ENCODE assay signal across 8 mouse cellular contexts in the genomic region with DNA sequence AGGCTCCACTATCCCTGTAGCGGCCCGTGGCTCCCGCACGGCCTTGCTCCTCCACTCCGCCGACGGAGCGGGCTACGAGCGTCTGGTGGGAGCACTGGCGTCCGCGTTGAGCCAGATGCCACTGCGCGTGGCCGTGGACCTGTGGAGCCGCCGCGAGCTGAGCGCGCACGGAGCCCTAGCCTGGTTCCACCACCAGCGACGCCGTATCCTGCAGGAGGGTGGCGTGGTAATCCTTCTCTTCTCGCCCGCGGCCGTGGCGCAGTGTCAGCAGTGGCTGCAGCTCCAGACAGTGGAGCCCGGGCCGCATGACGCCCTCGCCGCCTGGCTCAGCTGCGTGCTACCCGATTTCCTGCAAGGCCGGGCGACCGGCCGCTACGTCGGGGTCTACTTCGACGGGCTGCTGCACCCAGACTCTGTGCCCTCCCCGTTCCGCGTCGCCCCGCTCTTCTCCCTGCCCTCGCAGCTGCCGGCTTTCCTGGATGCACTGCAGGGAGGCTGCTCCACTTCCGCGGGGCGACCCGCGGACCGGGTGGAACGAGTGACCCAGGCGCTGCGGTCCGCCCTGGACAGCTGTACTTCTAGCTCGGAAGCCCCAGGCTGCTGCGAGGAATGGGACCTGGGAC. TPM values are rescaled to one million over a fixed set of nuclear protein-coding genes. Genes with fewer than 3 reads are reported as not detected.
A peak's percentile ranks its signal among the peaks of the same experiment; 100 is the strongest.
DNase-seq lines count a peak whose midpoint lies in the region; ATAC-seq and TF ChIP-seq lines count a peak whose summit lies in the region.

No protein-coding gene starts in this region.

- DNase-seq in right cerebral cortex, postnatal 14 days = peak; percentile 63
- no peak for DNase-seq in right cerebral cortex, adult 2 months (ENCODE audit: low spot score in 2 of 2)
- DNase-seq in cerebellum, postnatal 10 days = peak; percentile 70 to 75
- peak; percentile 80 for DNase-seq in gastrocnemius, adult 2 months
- DNase-seq in urinary bladder, adult 18-20 months (ENCODE audit: low spot score in 2 of 2) = no peak

- H3K9me3 ChIP-seq in intestine, embryonic 15.5 days = no peaks in the 10 kb centered on the region
- H3K9me3 ChIP-seq in liver, embryonic 15.5 days (replicated peaks) = no peaks in the 10 kb centered on the region
- no peaks in the 10 kb centered on the region for H3K9me3 ChIP-seq in neural tube, embryonic 13.5 days

- H3K36me3 ChIP-seq in intestine, embryonic 15.5 days = no peaks in the 10 kb centered on the region
- no peaks in the 10 kb centered on the region for H3K36me3 ChIP-seq in liver, embryonic 15.5 days (replicated peaks)
- peaks cover 14% of the 10 kb centered on the region; the same call in 1 of the 2 replicates for H3K36me3 ChIP-seq in neural tube, embryonic 13.5 days

- peaks cover 24% of the 10 kb centered on the region for H3K27me3 ChIP-seq in intestine, embryonic 15.5 days (replicated peaks)
- H3K27me3 ChIP-seq in liver, embryonic 15.5 days = peaks cover 39% of the 10 kb centered on the region
- H3K27me3 ChIP-seq in neural tube, embryonic 13.5 days = peaks cover 10% of the 10 kb centered on the region; the same call in 1 of the 2 replicates

- peak; percentile 61 for ATAC-seq in intestine, embryonic 15.5 days
- ATAC-seq in liver, embryonic 15.5 days (ENCODE audit: insufficient read depth) = peak; percentile 47
- peak; percentile 74 for ATAC-seq in neural tube, embryonic 13.5 days (ENCODE audit: low read depth)

- WGBS in intestine, embryonic 15.5 days = 2% methylated on average over 65 of the region's 65 CpGs
- under 1% methylated on average over 65 of the region's 65 CpGs for WGBS in liver, embryonic 15.5 days (ENCODE audit: insufficient replicate concordance)
- 1% methylated on average over 65 of the region's 65 CpGs for WGBS in neural tube, embryonic 13.5 days

- peak overlapping the region; percentile 87 for H3K4me2 ChIP-seq in intestine, embryonic 15.5 days (replicated peaks)
- H3K4me2 ChIP-seq in liver, embryonic 15.5 days = peak overlapping the region; percentile 99
- H3K4me2 ChIP-seq in neural tube, embryonic 13.5 days = peak overlapping the region; percentile 89

- H3K4me1 ChIP-seq in intestine, embryonic 15.5 days (replicated peaks) = peaks cover 18% of the 10 kb centered on the region
- H3K4me1 ChIP-seq in liver, embryonic 15.5 days (replicated peaks) = peaks cover 38% of the 10 kb centered on the region
- H3K4me1 ChIP-seq in neural tube, embryonic 13.5 days (replicated peaks) = peaks cover 49% of the 10 kb centered on the region

- H3K4me3 ChIP-seq in gastrocnemius, adult 2 months = peak overlapping the region; percentile 81
- peak overlapping the region; percentile 58 for H3K4me3 ChIP-seq in intestine, embryonic 15.5 days (replicated peaks)
- H3K4me3 ChIP-seq in liver, embryonic 15.5 days (replicated peaks) = peak overlapping the region; percentile 73
- H3K4me3 ChIP-seq in neural tube, embryonic 13.5 days = peak overlapping the region; percentile 66

- intact Hi-C loops in gastrocnemius, adult 2 months (cut with DNase I) = loop anchor here (5.0 kb wide), 2 partner anchors 40 kb away; a partner anchor contains a TSS

- peak overlapping the region; percentile 98 for H3K27ac ChIP-seq in gastrocnemius, adult 2 months
- peak overlapping the region; percentile 90 for H3K27ac ChIP-seq in intestine, embryonic 15.5 days
- peak overlapping the region; percentile 69 for H3K27ac ChIP-seq in liver, embryonic 15.5 days (replicated peaks)
- peak overlapping the region; percentile 92 for H3K27ac ChIP-seq in neural tube, embryonic 13.5 days (replicated peaks)

- peak; percentile 28; the same call in 1 of the 2 replicates for TF ChIP-seq CTCF in gastrocnemius, adult 2 months (IDR thresholded peaks at IDR 0.05)

- peak overlapping the region; percentile 62 for H3K9ac ChIP-seq in intestine, embryonic 15.5 days
- H3K9ac ChIP-seq in liver, embryonic 15.5 days = peak overlapping the region; percentile 61
- peak overlapping the region; percentile 90 for H3K9ac ChIP-seq in neural tube, embryonic 13.5 days

RNA-seq across cellular contexts. Expression of a gene that starts 0.5 kb away (rescaled TPM):
- 10 to 100 TPM; 47.5 to 54.4 TPM for total RNA-seq in gastrocnemius, adult 2 months (2021)
- 21.9 and 22.7 TPM in 2 replicates for polyA plus RNA-seq in intestine, embryonic 15.5 days (2015; fragmentation: Nextera tagmentation; extraction: Ambion mirVana)
- 7.1 and 7.6 TPM in 2 replicates for polyA plus RNA-seq in liver, embryonic 15.5 days (2015; fragmentation: Nextera tagmentation; extraction: Ambion mirVana)
- 78.9 and 79.0 TPM in 2 replicates for polyA plus RNA-seq in neural tube, embryonic 13.5 days (2015; fragmentation: Nextera tagmentation; extraction: Ambion mirVana)

RNA-seq across cellular contexts. Expression of a gene that starts 11.4 kb away (rescaled TPM):
- 1 to 10 TPM; 4.2 to 4.7 TPM for total RNA-seq in gastrocnemius, adult 2 months (2021)
- 26.6 and 27.2 TPM in 2 replicates for polyA plus RNA-seq in intestine, embryonic 15.5 days (2015; fragmentation: Nextera tagmentation; extraction: Ambion mirVana)
- 9.1 and 12.0 TPM in 2 replicates for polyA plus RNA-seq in liver, embryonic 15.5 days (2015; fragmentation: Nextera tagmentation; extraction: Ambion mirVana)
- polyA plus RNA-seq in neural tube, embryonic 13.5 days (2015; fragmentation: Nextera tagmentation; extraction: Ambion mirVana) = 2.1 and 2.9 TPM in 2 replicates

RNA-seq across cellular contexts. Expression of a gene that starts 19.1 kb away (rescaled TPM):
- total RNA-seq in gastrocnemius, adult 2 months (2021) = under 1 TPM; 0.08 to 0.11 TPM
- polyA plus RNA-seq in intestine, embryonic 15.5 days (2015; fragmentation: Nextera tagmentation; extraction: Ambion mirVana) = 0.43 and 0.45 TPM in 2 replicates
- 0.03 and 0.07 TPM in 2 replicates for polyA plus RNA-seq in liver, embryonic 15.5 days (2015; fragmentation: Nextera tagmentation; extraction: Ambion mirVana)
- 5.2 and 5.6 TPM in 2 replicates for polyA plus RNA-seq in neural tube, embryonic 13.5 days (2015; fragmentation: Nextera tagmentation; extraction: Ambion mirVana)

RNA-seq across cellular contexts. Expression of a gene that starts 24.3 kb away (rescaled TPM):
- total RNA-seq in gastrocnemius, adult 2 months (2021) = under 1 TPM; 0.25 to 0.26 TPM
- polyA plus RNA-seq in intestine, embryonic 15.5 days (2015; fragmentation: Nextera tagmentation; extraction: Ambion mirVana) = 7.8 and 8.4 TPM in 2 replicates
- polyA plus RNA-seq in liver, embryonic 15.5 days (2015; fragmentation: Nextera tagmentation; extraction: Ambion mirVana) = 0.09 and 0.33 TPM in 2 replicates
- polyA plus RNA-seq in neural tube, embryonic 13.5 days (2015; fragmentation: Nextera tagmentation; extraction: Ambion mirVana) = 0.37 and 0.38 TPM in 2 replicates

RNA-seq across cellular contexts. Expression of a gene that starts 40.2 kb away (rescaled TPM):
- 10 to 100 TPM; 28.2 to 29.7 TPM for total RNA-seq in gastrocnemius, adult 2 months (2021)
- polyA plus RNA-seq in intestine, embryonic 15.5 days (2015; fragmentation: Nextera tagmentation; extraction: Ambion mirVana) = 83.8 and 87.7 TPM in 2 replicates
- polyA plus RNA-seq in liver, embryonic 15.5 days (2015; fragmentation: Nextera tagmentation; extraction: Ambion mirVana) = 31.7 and 33.1 TPM in 2 replicates
- polyA plus RNA-seq in neural tube, embryonic 13.5 days (2015; fragmentation: Nextera tagmentation; extraction: Ambion mirVana) = 91.8 and 95.8 TPM in 2 replicates

Comparison
In these comparisons a context has a peak if more than half of its experiments do, and no peak if none do; other contexts are left out.
1. DNase-seq: peak in right cerebral cortex, postnatal 14 days (single experiment), cerebellum, postnatal 10 days (2 of 2) and gastrocnemius, adult 2 months (single experiment); none in right cerebral cortex, adult 2 months (0 of 2) and urinary bladder, adult 18-20 months (0 of 2).
2. Peak in every context shown above with its lines, with median percentiles within 50 percentile points of each other: H3K27ac ChIP-seq, H3K4me3 ChIP-seq, ATAC-seq, H3K4me2 ChIP-seq and H3K9ac ChIP-seq.